18 mouse cellular contexts compared by ENCODE assay signal in genomic region chr17:73142029-73142428, GRCm38 (mm10). TPM values are rescaled to one million over a fixed set of nuclear protein-coding genes. Genes with fewer than 3 reads are reported as not detected.
A peak's percentile ranks its signal among the peaks of the same experiment; 100 is the strongest.
DNase-seq lines count a peak whose midpoint lies in the region; ATAC-seq lines count a peak whose summit lies in the region.
"Had no signal": no experiment of that assay in that cellular context is flagged by ENCODE, and none has a peak within 500 bp of the region (broad histone marks: within the 10 kb centered on the region; RNA-seq: fewer than 3 reads in every experiment).

No protein-coding gene starts in this region.

- WGBS in heart, embryonic 16.5 days: 74% methylated on average over 4 of the region's 4 CpGs

- no peaks in the 10 kb centered on the region for H3K9me3 ChIP-seq in heart, embryonic 16.5 days (replicated peaks; ENCODE audit: control insufficient read depth, low read length)
- H3K9me3 ChIP-seq: forebrain, embryonic 12.5 days; liver, embryonic 13.5 days; neural tube, embryonic 13.5 days had no signal

- peaks cover 4% of the 10 kb centered on the region; the same call in 1 of the 2 replicates for H3K4me1 ChIP-seq in heart, embryonic 16.5 days (ENCODE audit: control insufficient read depth, insufficient read depth, low read length)
- H3K4me1 ChIP-seq: forebrain, embryonic 12.5 days; neural tube, embryonic 13.5 days had no signal

- H3K36me3 ChIP-seq in heart, embryonic 16.5 days (ENCODE audit: control insufficient read depth, insufficient read depth): peaks cover 3% of the 10 kb centered on the region; the same call in 1 of the 2 replicates
- H3K36me3 ChIP-seq: forebrain, embryonic 12.5 days; liver, embryonic 13.5 days; neural tube, embryonic 13.5 days had no signal

- no peak overlapping the region for H3K4me2 ChIP-seq in heart, embryonic 16.5 days (ENCODE audit: low read depth, low read length)
- H3K4me2 ChIP-seq: forebrain, embryonic 12.5 days; neural tube, embryonic 13.5 days had no signal

- ATAC-seq in heart, embryonic 16.5 days (replicated peaks; ENCODE audit: extremely low read depth, insufficient read depth, low FRiP score): no peak
- ATAC-seq in CD4-positive, CD25-positive, alpha-beta regulatory T cell, adult 4 months: peak; percentile 74
- peak; percentile 32 to 48; a peak in 3 of 4 replicates for ATAC-seq in hematopoietic stem cell, adult 5-6 weeks (replicated peaks in 1 of 2; ENCODE audit: insufficient read depth in 1 of 2, low FRiP score in 2 of 2, low TSS enrichment in 1 of 2, low read depth in 1 of 2, poor library complexity in 2 of 2, severe bottlenecking in 2 of 2)
- ATAC-seq in neutrophil, adult 5-6 weeks (ENCODE audit: extremely low read depth, insufficient number of reproducible peaks, low FRiP score, poor library complexity, severe bottlenecking): peak; percentile 41; the same call in 1 of the 2 replicates
- ATAC-seq: hindbrain, embryonic 16.5 days had no signal

- intact Hi-C loops in heart, postnatal 25 days (cut with DNase I): no loop called here

- H3K9ac ChIP-seq in heart, embryonic 16.5 days (ENCODE audit: low read length): no peak overlapping the region
- H3K9ac ChIP-seq: forebrain, embryonic 12.5 days; liver, embryonic 13.5 days; neural tube, embryonic 13.5 days had no signal

- no peak overlapping the region for H3K4me3 ChIP-seq in heart, embryonic 16.5 days (ENCODE audit: low read length)
- H3K4me3 ChIP-seq: forebrain, embryonic 12.5 days; liver, embryonic 13.5 days; neural tube, embryonic 13.5 days had no signal

- H3K27me3 ChIP-seq in heart, embryonic 16.5 days (ENCODE audit: control insufficient read depth, insufficient read depth, low read length): no peaks in the 10 kb centered on the region
- H3K27me3 ChIP-seq: forebrain, embryonic 12.5 days; neural tube, embryonic 13.5 days had no signal

- no peak for DNase-seq in heart, postnatal 25 days (ENCODE audit: low spot score)
- DNase-seq in urinary bladder, adult 18-20 months (ENCODE audit: low spot score in 2 of 2): no peak
- DNase-seq in urinary bladder, postnatal 25 days (ENCODE audit: low spot score): no peak
- DNase-seq in embryo, embryonic 10.5 days (ENCODE audit: low spot score): no peak
- DNase-seq: adrenal gland, adult 2 months; cerebellum, adult 9-11 months; gastrocnemius, postnatal 10 days; heart, postnatal 14 days; kidney, postnatal 4 days; right cerebral cortex, postnatal 25 days had no signal

- 0 out of 2 replicates have a peak overlapping the region, but pooled peaks have one; percentile 35 for H3K27ac ChIP-seq in heart, embryonic 16.5 days (ENCODE audit: low read length)
- H3K27ac ChIP-seq: forebrain, embryonic 12.5 days; neural tube, embryonic 13.5 days had no signal

RNA-seq across cellular contexts. Expression of gene Lclat1, which starts 34.2 kb away (rescaled TPM):
- polyA plus RNA-seq in heart, embryonic 16.5 days (2015; fragmentation: Nextera tagmentation; extraction: Ambion mirVana): 39.5 and 49.2 TPM in 2 replicates
- 100 to 1,000 TPM; 107 to 116 TPM for total RNA-seq in heart, postnatal 25 days (2021)
- polyA plus RNA-seq in CD4-positive, CD25-positive, alpha-beta regulatory T cell, adult 4 months (2017; shearing (Covaris generic)): 10 to 100 TPM; 83.5 to 84.1 TPM
- total RNA-seq in hematopoietic stem cell, adult 5-6 weeks (2017): 7.1 and 9.8 TPM in 2 replicates
- 10.7 and 12.3 TPM in 2 replicates for total RNA-seq in neutrophil, adult 5-6 weeks (2017)
